Mouse (Mus musculus): Measurements from ENCODE around the gene Tenm3. TPM values are rescaled to one million over a fixed set of nuclear protein-coding genes. Genes with fewer than 3 reads are reported as not detected.

Gene Tenm3
- polyA plus RNA-seq, 1 experiment = 12.8 TPM

- no peak overlapping the region for H3K4me2 ChIP-seq (ENCODE audit: low read depth)
- H3K27me3 ChIP-seq (ENCODE audit: control insufficient read depth, insufficient read depth, insufficient read length) = no peaks in the 10 kb centered on the region
- H3K4me3 ChIP-seq = no peak overlapping the region
- H3K79me2 ChIP-seq (ENCODE audit: control insufficient read depth, insufficient read depth) = no peaks in the 10 kb centered on the region
- no peaks in the 10 kb centered on the region for H3K36me3 ChIP-seq (ENCODE audit: control insufficient read depth, insufficient read depth)
- TF ChIP-seq MAX (IDR thresholded peaks at IDR 0.05; ENCODE audit: low read depth) (no peak), SRF (IDR thresholded peaks at IDR 0.05; ENCODE audit: control insufficient read depth, insufficient read length, low read depth) (no peak), USF1 (IDR thresholded peaks at IDR 0.05; ENCODE audit: low read depth) (no peak), TCF12 (IDR thresholded peaks at IDR 0.05; ENCODE audit: insufficient read depth, poor library complexity, severe bottlenecking) (no peak), CEBPB (IDR thresholded peaks at IDR 0.05; ENCODE audit: insufficient read depth, poor library complexity, severe bottlenecking) (no peak), E2F4 (IDR thresholded peaks at IDR 0.05; ENCODE audit: insufficient read depth) (no peak), POLR2A (IDR thresholded peaks at IDR 0.05; ENCODE audit: insufficient read length, low read depth) (no peak), REST (IDR thresholded peaks at IDR 0.05; ENCODE audit: insufficient read depth, insufficient read length) (no peak), POLR2AphosphoS2 (IDR thresholded peaks at IDR 0.05; ENCODE audit: insufficient read length, low read depth) (no peak), TCF3 (IDR thresholded peaks at IDR 0.05; ENCODE audit: insufficient read length, low read depth) (no peak), MYOG (IDR thresholded peaks at IDR 0.05; ENCODE audit: control insufficient read depth in 1 of 3, insufficient read depth in 1 of 3, insufficient read length in 2 of 3, low read depth in 2 of 3) (no peak), MYOD1 (IDR thresholded peaks at IDR 0.05; ENCODE audit: control insufficient read depth in 1 of 3, insufficient read length in 2 of 3, low read depth in 2 of 3) (no peak)
- H3ac ChIP-seq (ENCODE audit: control insufficient read depth, insufficient read length) = no peak overlapping the region
Measured at GRCm38 (mm10) chr8:48722318-48722717, 121.4 kb downstream of the Tenm3 start.

- Histone ChIP-seq H3K27me3 (ENCODE audit: control insufficient read depth, insufficient read depth, insufficient read length) (no peaks in the 10 kb centered on the region), H3K36me3 (ENCODE audit: control insufficient read depth, insufficient read depth) (no peaks in the 10 kb centered on the region), H3K4me2 (ENCODE audit: low read depth) (no peak overlapping the region), H3ac (ENCODE audit: control insufficient read depth, insufficient read length) (no peak overlapping the region), H3K79me2 (ENCODE audit: control insufficient read depth, insufficient read depth) (no peaks in the 10 kb centered on the region), H3K4me3 (no peak overlapping the region)
- TF ChIP-seq POLR2AphosphoS2 (IDR thresholded peaks at IDR 0.05; ENCODE audit: insufficient read length, low read depth) (no peak), MYOD1 (IDR thresholded peaks at IDR 0.05; ENCODE audit: control insufficient read depth in 1 of 3, insufficient read length in 2 of 3, low read depth in 2 of 3) (no peak), E2F4 (IDR thresholded peaks at IDR 0.05; ENCODE audit: insufficient read depth) (no peak), TCF12 (IDR thresholded peaks at IDR 0.05; ENCODE audit: insufficient read depth, poor library complexity, severe bottlenecking) (no peak), USF1 (IDR thresholded peaks at IDR 0.05; ENCODE audit: low read depth) (no peak), CEBPB (IDR thresholded peaks at IDR 0.05; ENCODE audit: insufficient read depth, poor library complexity, severe bottlenecking) (no peak), REST (IDR thresholded peaks at IDR 0.05; ENCODE audit: insufficient read depth, insufficient read length) (no peak), POLR2A (IDR thresholded peaks at IDR 0.05; ENCODE audit: insufficient read length, low read depth) (no peak), TCF3 (IDR thresholded peaks at IDR 0.05; ENCODE audit: insufficient read length, low read depth) (no peak), SRF (IDR thresholded peaks at IDR 0.05; ENCODE audit: control insufficient read depth, insufficient read length, low read depth) (no peak), MAX (IDR thresholded peaks at IDR 0.05; ENCODE audit: low read depth) (no peak), MYOG (IDR thresholded peaks at IDR 0.05; ENCODE audit: control insufficient read depth in 1 of 3, insufficient read depth in 1 of 3, insufficient read length in 2 of 3, low read depth in 2 of 3) (no peak)
Measured at GRCm38 (mm10) chr8:48721376-48721775, 122.4 kb downstream of the Tenm3 start.

DNA sequence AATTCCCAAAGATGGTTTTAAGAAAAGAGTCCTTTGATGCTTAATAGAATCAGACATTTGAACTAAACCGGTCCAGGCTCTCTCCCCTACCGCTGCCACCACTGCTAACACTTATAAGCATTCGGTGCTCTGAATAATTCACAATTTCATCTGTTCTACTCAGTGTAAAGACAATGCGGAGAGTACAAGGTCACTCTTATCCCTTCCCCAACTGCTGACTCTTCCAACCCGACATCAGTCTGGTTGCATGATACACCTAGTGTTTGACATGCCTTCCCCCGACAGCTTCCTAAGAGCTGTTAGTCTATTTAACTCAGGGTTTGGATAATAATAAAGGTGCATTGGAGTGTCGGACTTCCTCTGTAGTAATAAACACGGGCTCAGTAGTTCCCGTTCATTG lies 128.1 kb downstream of the Tenm3 start:
- TF ChIP-seq MYOD1 (IDR thresholded peaks at IDR 0.05; ENCODE audit: control insufficient read depth in 1 of 3, insufficient read length in 2 of 3, low read depth in 2 of 3) (no peak), REST (IDR thresholded peaks at IDR 0.05; ENCODE audit: insufficient read depth, insufficient read length) (no peak), POLR2A (IDR thresholded peaks at IDR 0.05; ENCODE audit: insufficient read length, low read depth) (no peak), MAX (IDR thresholded peaks at IDR 0.05; ENCODE audit: low read depth) (no peak), TCF12 (IDR thresholded peaks at IDR 0.05; ENCODE audit: insufficient read depth, poor library complexity, severe bottlenecking) (no peak), CEBPB (IDR thresholded peaks at IDR 0.05; ENCODE audit: insufficient read depth, poor library complexity, severe bottlenecking) (no peak)
- Histone ChIP-seq H3ac (ENCODE audit: control insufficient read depth, insufficient read length) (no peak overlapping the region), H3K36me3 (ENCODE audit: control insufficient read depth, insufficient read depth) (no peaks in the 10 kb centered on the region)

GRCm38 (mm10) chr8:48706666-48707065 lies 137.1 kb downstream of the Tenm3 start:
- no peak overlapping the region for H3K4me3 ChIP-seq
- TF ChIP-seq POLR2AphosphoS2 (IDR thresholded peaks at IDR 0.05; ENCODE audit: insufficient read length, low read depth) (no peak), USF1 (IDR thresholded peaks at IDR 0.05; ENCODE audit: low read depth) (no peak), TCF3 (IDR thresholded peaks at IDR 0.05; ENCODE audit: insufficient read length, low read depth) (no peak), CEBPB (IDR thresholded peaks at IDR 0.05; ENCODE audit: insufficient read depth, poor library complexity, severe bottlenecking) (no peak), SRF (IDR thresholded peaks at IDR 0.05; ENCODE audit: control insufficient read depth, insufficient read length, low read depth) (no peak), MAX (IDR thresholded peaks at IDR 0.05; ENCODE audit: low read depth) (no peak), MYOG (IDR thresholded peaks at IDR 0.05; ENCODE audit: control insufficient read depth in 1 of 3, insufficient read depth in 1 of 3, insufficient read length in 2 of 3, low read depth in 2 of 3) (no peak)
- no peaks in the 10 kb centered on the region for H3K36me3 ChIP-seq (ENCODE audit: control insufficient read depth, insufficient read depth)
- no peak overlapping the region for H3ac ChIP-seq (ENCODE audit: control insufficient read depth, insufficient read length)
- no peak overlapping the region for H3K4me2 ChIP-seq (ENCODE audit: low read depth)
- H3K79me2 ChIP-seq (ENCODE audit: control insufficient read depth, insufficient read depth) = no peaks in the 10 kb centered on the region
- no peaks in the 10 kb centered on the region for H3K27me3 ChIP-seq (ENCODE audit: control insufficient read depth, insufficient read depth, insufficient read length)

More for the DNA sequence above, 128.1 kb downstream of the Tenm3 start:
- Histone ChIP-seq H3K4me3 (no peak overlapping the region), H3K4me2 (ENCODE audit: low read depth) (no peak overlapping the region), H3K79me2 (ENCODE audit: control insufficient read depth, insufficient read depth) (no peaks in the 10 kb centered on the region), H3K27me3 (ENCODE audit: control insufficient read depth, insufficient read depth, insufficient read length) (no peaks in the 10 kb centered on the region)

- no peak overlapping the region for H3K4me2 ChIP-seq (ENCODE audit: low read depth)
- no peaks in the 10 kb centered on the region for H3K27me3 ChIP-seq (ENCODE audit: control insufficient read depth, insufficient read depth, insufficient read length)
- H3ac ChIP-seq (ENCODE audit: control insufficient read depth, insufficient read length) = no peak overlapping the region
- TF ChIP-seq MAX (IDR thresholded peaks at IDR 0.05; ENCODE audit: low read depth) = no peak
- TF ChIP-seq MYOD1 (IDR thresholded peaks at IDR 0.05; ENCODE audit: control insufficient read depth in 1 of 3, insufficient read length in 2 of 3, low read depth in 2 of 3) = peak in 1 of 3 experiments; percentile 8
- no peak for TF ChIP-seq REST (IDR thresholded peaks at IDR 0.05; ENCODE audit: insufficient read depth, insufficient read length)
- no peaks in the 10 kb centered on the region for H3K79me2 ChIP-seq (ENCODE audit: control insufficient read depth, insufficient read depth)
- H3K4me3 ChIP-seq = no peak overlapping the region
- no peaks in the 10 kb centered on the region for H3K36me3 ChIP-seq (ENCODE audit: control insufficient read depth, insufficient read depth)
Measured at GRCm38 (mm10) chr8:48704885-48705515, 138.8 kb downstream of the Tenm3 start.
